Mouse (Mus musculus) testis, adult 2 months (tissue): ENCODE data around the gene Ccr9.

Experiments used
- CTCF ChIP-seq: fragments of 200-500 bp; IDR thresholded peaks from 2 replicates; pipeline ENCODE4 v1.5.1; 2012; ENCODE audit warnings: low read depth, mild to moderate bottlenecking, inconsistent platforms, low read length, moderate library complexity; ENCODE audit not compliant: control insufficient read depth, insufficient read depth, insufficient replicate concordance
- POLR2A ChIP-seq: fragments of 200-500 bp; IDR thresholded peaks from 2 replicates; pipeline ENCODE4 v1.6.1; 2012; ENCODE audit warnings: low read depth, mild to moderate bottlenecking, inconsistent platforms, low read length, moderate library complexity; ENCODE audit not compliant: control insufficient read depth

- TF ChIP-seq CTCF (no peak), POLR2A (no peak)
Observed at GRCm38 (mm10) chr9:123638668-123639089, 39.6 kb upstream of the Ccr9 start.
